Mouse (Mus musculus): ENCODE measurements around the gene Prpf6. TPM values are rescaled to one million over a fixed set of nuclear protein-coding genes. Genes with fewer than 3 reads are reported as not detected.

Gene Prpf6
- polyA plus RNA-seq, 1 experiment: 80.1 TPM

DNA sequence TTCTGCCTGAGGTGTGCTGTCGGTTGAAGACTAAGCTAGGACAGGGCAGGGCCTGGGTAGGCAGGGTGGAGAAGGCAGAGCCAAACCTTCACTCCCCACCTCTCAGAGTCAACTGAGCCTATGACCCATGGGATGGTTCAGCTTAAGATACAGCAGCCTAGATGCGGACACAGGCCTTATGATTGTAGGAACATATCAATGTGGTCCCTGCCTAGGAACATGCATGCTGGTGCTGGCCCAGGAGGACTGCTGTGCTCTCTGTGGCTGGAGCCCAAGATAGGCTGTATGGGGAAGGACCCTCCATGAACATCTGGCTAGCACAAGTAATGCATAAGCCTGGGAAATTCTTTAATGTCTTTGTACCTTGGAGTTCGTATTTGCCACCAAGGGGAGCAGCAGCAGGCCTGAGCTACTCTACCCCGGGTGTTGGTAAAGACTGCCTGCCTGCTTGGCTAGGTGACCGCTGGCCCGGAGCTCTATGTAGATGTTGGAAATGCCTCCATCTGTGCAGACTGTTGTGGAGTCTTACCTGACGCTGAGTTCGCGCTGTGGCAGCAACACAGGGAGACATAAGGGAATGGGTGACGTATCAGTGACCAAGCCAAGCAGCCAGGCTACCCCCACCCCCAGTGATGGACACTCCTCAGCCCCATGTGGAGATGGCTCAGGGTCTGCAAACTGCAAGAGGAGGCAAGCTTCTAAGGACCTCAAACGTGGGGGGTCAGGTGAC is 19.6 kb upstream of the Prpf6 start:
- Histone ChIP-seq H3K4me3 (ENCODE audit: low read depth, low read length) (no peak overlapping the region), H3K9ac (ENCODE audit: low read depth, poor library complexity, severe bottlenecking) (no peak overlapping the region), H3K9me3 (replicated peaks; ENCODE audit: control insufficient read depth, insufficient read depth, low read length, poor library complexity, severe bottlenecking) (no peaks in the 10 kb centered on the region), H3K36me3 (ENCODE audit: control insufficient read depth, insufficient read depth, low read length, poor library complexity, severe bottlenecking) (no peaks in the 10 kb centered on the region), H3K27me3 (ENCODE audit: control insufficient read depth, insufficient read depth, low read length, poor library complexity, severe bottlenecking) (no peaks in the 10 kb centered on the region), H3K4me1 (ENCODE audit: control insufficient read depth, insufficient read depth, low read length) (no peaks in the 10 kb centered on the region), H3K27ac (ENCODE audit: insufficient read depth, low read length) (no peak overlapping the region)
- TF ChIP-seq CTCF (IDR thresholded peaks at IDR 0.05; ENCODE audit: low read depth, low read length): no peak
- TF ChIP-seq POLR2A (IDR thresholded peaks at IDR 0.05; ENCODE audit: insufficient read depth, low read length): no peak
- no peak for TF ChIP-seq EP300 (IDR thresholded peaks at IDR 0.05; ENCODE audit: insufficient read depth, low read depth, low read length)

DNA sequence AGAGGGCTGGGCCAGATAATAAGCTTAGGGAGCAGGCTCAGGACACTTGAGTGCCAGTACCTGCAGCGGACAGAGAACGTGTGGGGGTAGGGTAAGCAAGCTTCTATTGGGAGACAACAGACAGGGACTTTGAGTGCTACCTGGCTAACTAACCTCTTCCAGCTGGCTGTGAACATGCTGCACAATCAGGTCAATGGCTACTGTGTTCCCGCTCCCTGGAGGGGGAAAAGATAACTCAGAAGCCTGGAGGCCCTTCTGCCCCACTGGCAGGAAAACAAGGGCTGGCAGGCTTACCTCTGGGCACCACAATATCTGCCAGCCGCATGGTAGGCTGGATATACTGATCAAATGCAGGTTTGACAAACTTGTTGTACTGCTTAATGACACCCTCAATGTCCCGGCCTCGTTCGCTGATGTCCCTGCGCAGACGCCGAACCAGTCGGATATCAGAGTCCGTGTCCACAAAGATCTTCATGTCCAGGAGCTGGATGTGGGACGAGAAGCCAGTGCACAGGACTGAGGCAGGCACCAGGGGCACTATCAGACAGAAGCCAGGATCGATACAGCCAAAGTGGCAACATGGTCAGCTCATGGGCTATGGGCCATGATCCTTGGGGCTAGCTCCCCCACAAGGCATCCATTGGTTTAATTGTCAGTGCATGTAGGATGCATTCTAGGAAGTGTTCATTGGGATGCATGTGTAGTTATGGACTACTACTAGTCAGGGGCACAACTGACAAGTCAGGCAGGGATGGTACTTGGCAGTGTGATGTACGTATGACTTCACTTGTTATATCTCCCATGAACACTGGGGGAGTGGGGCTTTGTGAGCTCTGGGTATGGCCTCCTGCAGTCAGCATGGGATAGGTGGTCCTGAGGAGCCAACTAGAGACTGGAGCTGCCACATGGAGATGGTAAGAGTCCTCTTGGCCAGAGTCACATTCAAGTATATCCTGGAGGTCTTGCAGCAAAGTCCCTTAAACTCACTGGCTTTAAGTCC is 18.4 kb upstream of the Prpf6 start:
- no peaks in the 10 kb centered on the region for H3K36me3 ChIP-seq (ENCODE audit: control insufficient read depth, insufficient read depth, low read length, poor library complexity, severe bottlenecking)
- no peaks in the 10 kb centered on the region for H3K9me3 ChIP-seq (replicated peaks; ENCODE audit: control insufficient read depth, insufficient read depth, low read length, poor library complexity, severe bottlenecking)
- no peaks in the 10 kb centered on the region for H3K27me3 ChIP-seq (ENCODE audit: control insufficient read depth, insufficient read depth, low read length, poor library complexity, severe bottlenecking)
- TF ChIP-seq POLR2A (IDR thresholded peaks at IDR 0.05; ENCODE audit: insufficient read depth, low read length) (no peak), EP300 (IDR thresholded peaks at IDR 0.05; ENCODE audit: insufficient read depth, low read depth, low read length) (no peak), CTCF (IDR thresholded peaks at IDR 0.05; ENCODE audit: low read depth, low read length) (no peak)
- no peak overlapping the region for H3K9ac ChIP-seq (ENCODE audit: low read depth, poor library complexity, severe bottlenecking)
- no peak overlapping the region for H3K4me3 ChIP-seq (ENCODE audit: low read depth, low read length)
- no peak overlapping the region for H3K27ac ChIP-seq (ENCODE audit: insufficient read depth, low read length)
- H3K4me1 ChIP-seq (ENCODE audit: control insufficient read depth, insufficient read depth, low read length): no peaks in the 10 kb centered on the region

DNA sequence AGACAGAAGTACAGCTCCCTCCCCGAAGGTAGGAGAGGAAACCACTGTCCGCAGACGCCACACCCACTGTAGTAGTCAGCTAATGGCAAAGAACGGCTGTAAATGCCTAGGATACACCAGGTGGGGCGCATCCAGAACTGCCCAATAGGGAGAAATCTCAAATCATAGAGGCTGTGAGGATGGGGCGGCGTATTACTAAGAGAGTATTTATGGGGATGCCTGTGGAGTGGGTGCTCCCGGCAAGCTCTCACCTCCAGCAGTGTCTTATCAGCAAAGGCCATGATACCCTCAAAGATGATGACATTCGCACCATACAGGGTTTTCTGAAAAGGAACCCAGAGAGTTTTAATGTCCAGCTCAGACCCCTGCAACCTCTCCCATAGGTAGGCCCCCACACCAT is 17.7 kb upstream of the Prpf6 start:
- TF ChIP-seq CTCF (IDR thresholded peaks at IDR 0.05; ENCODE audit: low read depth, low read length) (no peak), EP300 (IDR thresholded peaks at IDR 0.05; ENCODE audit: insufficient read depth, low read depth, low read length) (no peak), POLR2A (IDR thresholded peaks at IDR 0.05; ENCODE audit: insufficient read depth, low read length) (no peak)
- Histone ChIP-seq H3K27me3 (ENCODE audit: control insufficient read depth, insufficient read depth, low read length, poor library complexity, severe bottlenecking) (no peaks in the 10 kb centered on the region), H3K4me3 (ENCODE audit: low read depth, low read length) (no peak overlapping the region), H3K9me3 (replicated peaks; ENCODE audit: control insufficient read depth, insufficient read depth, low read length, poor library complexity, severe bottlenecking) (no peaks in the 10 kb centered on the region), H3K9ac (ENCODE audit: low read depth, poor library complexity, severe bottlenecking) (no peak overlapping the region), H3K4me1 (ENCODE audit: control insufficient read depth, insufficient read depth, low read length) (no peaks in the 10 kb centered on the region), H3K27ac (ENCODE audit: insufficient read depth, low read length) (no peak overlapping the region), H3K36me3 (ENCODE audit: control insufficient read depth, insufficient read depth, low read length, poor library complexity, severe bottlenecking) (no peaks in the 10 kb centered on the region)

DNA sequence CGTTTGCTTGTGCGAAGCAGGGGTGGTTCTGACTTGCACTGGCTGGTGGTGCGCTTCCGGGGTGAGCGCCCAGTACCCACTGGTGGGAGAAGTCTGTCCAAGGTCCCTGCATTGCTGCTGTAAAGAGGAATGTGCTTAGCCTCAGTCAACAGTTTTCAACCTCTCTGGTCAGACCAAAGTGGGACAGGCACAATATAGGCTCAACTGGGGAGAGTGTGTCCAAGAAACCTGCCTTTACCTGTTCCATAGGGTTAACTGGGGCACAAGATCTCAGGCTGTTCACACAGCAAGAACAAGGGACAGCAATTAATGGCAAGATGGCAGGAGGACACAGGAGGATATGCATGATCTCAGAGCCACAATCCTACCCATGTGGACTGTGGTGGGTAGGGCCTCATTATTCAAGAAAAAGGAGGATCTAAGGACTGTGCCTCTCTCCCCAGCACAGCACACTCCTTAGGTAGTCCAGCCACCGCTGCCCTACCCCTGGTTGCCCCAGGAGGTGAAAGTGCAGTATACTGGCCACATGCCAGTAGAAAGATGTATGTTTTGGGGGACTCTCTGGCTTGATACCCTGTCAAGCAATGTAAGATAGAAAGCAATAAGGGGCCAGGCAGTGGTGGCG is 16.6 kb upstream of the Prpf6 start:
- Histone ChIP-seq H3K9me3 (replicated peaks; ENCODE audit: control insufficient read depth, insufficient read depth, low read length, poor library complexity, severe bottlenecking) (no peaks in the 10 kb centered on the region), H3K27ac (ENCODE audit: insufficient read depth, low read length) (no peak overlapping the region), H3K36me3 (ENCODE audit: control insufficient read depth, insufficient read depth, low read length, poor library complexity, severe bottlenecking) (no peaks in the 10 kb centered on the region), H3K4me3 (ENCODE audit: low read depth, low read length) (no peak overlapping the region), H3K9ac (ENCODE audit: low read depth, poor library complexity, severe bottlenecking) (no peak overlapping the region), H3K4me1 (ENCODE audit: control insufficient read depth, insufficient read depth, low read length) (no peaks in the 10 kb centered on the region), H3K27me3 (ENCODE audit: control insufficient read depth, insufficient read depth, low read length, poor library complexity, severe bottlenecking) (no peaks in the 10 kb centered on the region)
- TF ChIP-seq EP300 (IDR thresholded peaks at IDR 0.05; ENCODE audit: insufficient read depth, low read depth, low read length) (no peak), POLR2A (IDR thresholded peaks at IDR 0.05; ENCODE audit: insufficient read depth, low read length) (no peak), CTCF (IDR thresholded peaks at IDR 0.05; ENCODE audit: low read depth, low read length) (no peak)

DNA sequence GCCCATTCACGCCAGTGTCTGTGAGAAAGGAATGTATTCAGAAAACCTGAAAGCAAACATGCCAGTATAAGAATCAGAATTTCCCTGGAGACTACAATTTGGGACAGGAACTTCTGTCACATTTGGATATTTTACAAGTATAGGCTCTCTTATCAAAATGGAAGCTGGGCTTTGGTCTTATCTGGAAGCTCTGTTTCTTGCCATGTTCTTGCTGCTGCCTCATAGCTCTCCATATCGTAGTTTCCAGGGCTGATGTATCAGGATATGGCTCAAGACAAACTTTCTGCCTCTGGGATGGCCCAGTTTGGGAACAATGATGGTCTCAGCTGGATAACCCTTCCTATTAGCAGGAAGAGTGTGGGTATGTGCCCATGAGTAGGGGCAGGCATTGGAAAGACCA is 15.1 kb upstream of the Prpf6 start:
- Histone ChIP-seq H3K27ac (ENCODE audit: insufficient read depth, low read length) (no peak overlapping the region), H3K27me3 (ENCODE audit: control insufficient read depth, insufficient read depth, low read length, poor library complexity, severe bottlenecking) (no peaks in the 10 kb centered on the region), H3K4me1 (ENCODE audit: control insufficient read depth, insufficient read depth, low read length) (no peaks in the 10 kb centered on the region), H3K9me3 (replicated peaks; ENCODE audit: control insufficient read depth, insufficient read depth, low read length, poor library complexity, severe bottlenecking) (no peaks in the 10 kb centered on the region), H3K4me3 (ENCODE audit: low read depth, low read length) (no peak overlapping the region), H3K9ac (ENCODE audit: low read depth, poor library complexity, severe bottlenecking) (no peak overlapping the region), H3K36me3 (ENCODE audit: control insufficient read depth, insufficient read depth, low read length, poor library complexity, severe bottlenecking) (no peaks in the 10 kb centered on the region)
- TF ChIP-seq POLR2A (IDR thresholded peaks at IDR 0.05; ENCODE audit: insufficient read depth, low read length): no peak
- no peak for TF ChIP-seq CTCF (IDR thresholded peaks at IDR 0.05; ENCODE audit: low read depth, low read length)
- no peak for TF ChIP-seq EP300 (IDR thresholded peaks at IDR 0.05; ENCODE audit: insufficient read depth, low read depth, low read length)

Data from ES-Bruce4 (cell line).